Mouse (Mus musculus): ENCODE data around the gene Kif14.

The Kif14 gene

DNA sequence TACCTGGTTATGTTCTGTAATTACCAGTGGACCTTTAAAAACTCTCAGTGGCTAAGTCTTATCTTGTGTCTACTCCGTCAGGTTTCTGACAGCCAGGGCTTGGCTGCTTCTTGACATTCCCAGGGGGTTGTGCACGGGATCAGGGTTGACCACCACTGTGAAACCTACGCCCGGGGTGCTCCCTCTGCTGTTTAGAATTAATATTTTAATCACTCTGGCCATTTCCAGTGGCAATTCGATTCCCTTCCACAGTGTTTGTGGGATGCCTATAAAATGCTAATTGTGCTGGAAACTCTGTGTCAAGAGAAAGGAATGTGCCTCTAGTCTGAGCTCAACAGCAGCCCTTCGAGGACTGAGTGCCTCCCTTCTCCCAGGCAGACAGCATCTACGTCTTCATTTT lies 89.7 kb downstream of the Kif14 start:
- in situ Hi-C loops (cut with MseI, MboI): loop anchor here in 1 of 2 experiments (25.0 kb wide), 1 partner anchor 656 kb away; no protein-coding TSS in a partner anchor

DNA sequence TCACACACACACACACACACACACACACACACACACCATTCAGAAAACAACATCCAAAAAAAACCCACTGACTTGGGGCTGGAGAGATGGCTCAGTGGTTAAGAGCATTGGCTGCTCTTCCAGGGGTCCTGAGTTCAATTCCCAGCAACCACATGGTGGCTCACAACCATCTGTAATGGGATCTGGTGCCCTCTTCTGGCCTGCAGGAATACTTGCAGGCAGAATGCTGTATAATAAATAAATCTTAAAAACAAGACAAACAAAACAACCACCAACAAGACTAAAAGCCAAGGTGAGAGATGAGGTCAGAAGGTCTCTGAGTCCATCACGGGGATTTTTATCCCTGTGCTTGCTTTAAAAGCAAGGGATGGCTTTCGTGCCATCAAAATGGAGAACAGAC lies 90.5 kb downstream of the Kif14 start:
- in situ Hi-C loops (cut with MseI, MboI): loop anchor here in 1 of 2 experiments (25.0 kb wide), 1 partner anchor 656 kb away; no protein-coding TSS in a partner anchor

DNA sequence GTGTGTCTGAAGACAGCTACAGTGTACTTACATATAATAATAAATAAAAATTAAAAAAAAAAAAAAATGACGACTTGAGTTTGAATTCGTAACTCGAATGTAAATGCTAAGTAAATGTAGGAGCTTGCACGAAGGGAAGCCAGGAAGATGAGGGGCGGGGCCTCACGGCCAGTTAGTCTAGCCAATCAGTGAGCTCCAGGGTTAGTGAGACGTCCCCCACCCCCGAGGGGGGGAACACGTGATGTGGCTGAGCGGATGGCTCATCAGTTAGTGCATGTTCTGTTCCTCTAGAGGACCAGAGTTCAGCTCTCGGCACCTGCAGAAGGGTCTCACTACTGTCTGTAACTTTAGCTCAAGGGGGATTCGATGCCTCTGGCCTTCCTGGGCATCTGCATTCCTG lies 91.3 kb downstream of the Kif14 start:
- in situ Hi-C loops (cut with MseI, MboI): loop anchor here in 1 of 2 experiments (25.0 kb wide), 1 partner anchor 655 kb away; no protein-coding TSS in a partner anchor

DNA sequence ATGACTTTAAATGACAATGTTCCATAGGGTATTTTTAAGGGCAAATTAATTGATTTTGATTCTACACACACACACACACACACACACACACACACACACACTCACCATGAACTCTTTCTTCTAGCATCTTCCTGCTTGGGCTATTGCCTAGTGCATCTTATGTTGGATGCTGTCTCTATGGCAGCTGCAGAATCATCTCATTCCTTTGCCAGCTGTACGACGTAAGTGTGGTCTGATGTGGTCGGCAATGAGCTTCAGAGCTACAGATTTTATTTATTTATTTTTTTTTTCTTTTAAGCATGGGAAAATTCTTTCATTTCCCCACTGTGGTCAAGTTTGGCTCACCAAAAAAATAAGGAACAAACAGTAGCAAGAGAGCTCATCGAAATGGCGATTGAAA lies 92.6 kb downstream of the Kif14 start:
- in situ Hi-C loops (cut with MseI, MboI): loop anchor here in 1 of 2 experiments (25.0 kb wide), 1 partner anchor 654 kb away; no protein-coding TSS in a partner anchor

DNA sequence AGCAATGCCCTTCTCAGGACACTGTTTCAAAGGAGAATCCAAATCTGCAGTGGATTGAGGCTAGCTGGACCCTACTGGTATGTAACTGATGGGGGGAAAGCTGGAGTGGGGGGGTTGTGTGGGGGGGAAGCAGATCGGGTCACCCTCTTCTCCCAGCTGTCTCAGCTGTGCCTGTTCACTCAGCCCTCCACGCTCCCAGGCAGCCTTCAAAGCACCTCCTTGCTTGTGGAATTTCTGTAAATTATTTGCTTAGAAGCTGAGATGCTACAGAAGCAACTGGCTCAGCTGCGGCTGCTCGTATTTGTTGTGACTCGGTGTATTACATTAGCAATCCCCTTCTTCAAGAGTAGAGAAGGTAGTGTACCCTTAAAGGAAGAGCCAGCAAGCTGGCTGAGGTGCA lies 93.1 kb downstream of the Kif14 start:
- in situ Hi-C loops (cut with MseI, MboI): loop anchor here in 1 of 2 experiments (25.0 kb wide), 1 partner anchor 653 kb away; no protein-coding TSS in a partner anchor

DNA sequence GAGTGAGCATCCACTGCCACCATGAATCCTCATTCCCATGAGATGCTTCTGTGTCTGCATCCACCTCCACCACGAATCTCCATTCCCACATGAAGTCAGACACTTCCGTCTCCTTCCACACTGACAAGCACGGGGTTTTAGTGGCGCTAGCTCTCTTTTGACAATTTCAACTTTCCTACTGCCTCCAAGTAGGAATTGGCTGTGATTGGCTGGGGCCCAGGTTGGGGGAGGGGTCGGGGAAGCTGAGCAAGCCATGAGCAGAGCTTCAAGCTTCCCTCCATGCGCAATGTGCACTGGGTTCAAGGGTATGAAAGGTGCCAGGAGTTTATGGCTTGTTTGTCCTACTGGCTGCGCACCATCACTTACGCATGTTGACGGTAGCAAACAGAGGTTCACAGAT lies 93.6 kb downstream of the Kif14 start:
- in situ Hi-C loops (cut with MseI, MboI): loop anchor here (10.0 to 25.0 kb wide), 2 partner anchors 185 to 653 kb away; no protein-coding TSS in a partner anchor

DNA sequence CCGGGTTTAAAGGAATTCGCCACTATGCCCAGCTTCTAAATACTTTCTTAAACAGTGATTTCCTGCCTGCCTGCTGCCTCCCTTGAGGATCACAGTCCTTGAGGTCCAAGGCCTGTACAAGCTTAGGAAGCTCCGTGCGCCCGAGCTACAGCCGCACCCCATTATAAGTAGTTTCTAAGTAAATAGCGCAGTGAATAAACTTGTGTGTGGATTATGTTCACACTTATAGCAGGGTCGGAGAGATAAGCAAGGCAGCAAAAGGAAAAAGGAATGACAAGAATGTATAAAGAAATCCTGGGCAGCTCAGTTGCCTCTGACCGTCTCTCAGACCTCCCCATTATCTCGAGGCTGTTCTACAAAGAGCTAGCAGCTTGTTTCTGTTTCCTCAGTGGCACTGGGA lies 95.7 kb downstream of the Kif14 start:
- in situ Hi-C loops (cut with MseI, MboI): loop anchor here (10.0 to 25.0 kb wide), 2 partner anchors 183 to 650 kb away; no protein-coding TSS in a partner anchor

DNA sequence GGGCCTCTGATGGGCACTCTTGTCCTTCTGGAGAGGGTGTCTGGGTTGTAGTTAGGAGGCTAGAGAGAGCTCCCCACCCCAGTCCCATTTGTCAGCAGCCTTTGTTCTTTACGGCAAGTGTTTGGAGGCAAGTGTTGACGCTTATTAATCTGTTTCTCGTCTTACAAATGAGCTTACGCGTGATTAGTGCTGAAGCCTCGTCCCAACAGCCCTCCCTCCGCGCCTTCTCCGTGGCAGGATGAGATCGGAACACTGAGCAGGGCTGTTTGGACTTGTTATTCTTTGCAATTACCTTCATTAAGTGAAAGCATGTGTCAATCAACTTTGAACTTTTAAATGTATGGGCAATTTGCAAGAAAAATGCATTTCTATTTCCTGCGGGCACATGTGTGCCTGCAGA lies 97.0 kb downstream of the Kif14 start:
- in situ Hi-C loops (cut with MseI, MboI): loop anchor here (10.0 to 25.0 kb wide), 2 partner anchors 182 to 649 kb away; no protein-coding TSS in a partner anchor

DNA sequence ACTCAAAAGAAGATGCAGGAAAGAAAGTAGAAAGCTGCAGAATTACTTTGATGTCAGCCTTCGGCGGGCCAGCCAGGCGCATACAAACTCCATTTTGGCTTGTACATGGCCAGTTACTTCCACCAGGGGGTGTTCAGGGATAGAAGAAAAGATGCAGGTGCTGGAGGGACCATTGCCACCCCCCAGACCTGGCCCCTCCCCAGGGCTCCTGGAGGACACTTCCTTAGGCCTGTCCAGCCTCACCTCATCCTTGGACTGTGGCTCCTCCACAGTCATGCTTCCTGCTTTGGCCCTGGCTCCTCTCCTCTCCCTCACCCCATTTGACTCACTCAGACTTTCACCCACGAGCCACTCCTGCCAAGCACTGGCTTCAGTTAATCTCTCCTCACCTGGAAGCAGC lies 98.8 kb downstream of the Kif14 start:
- in situ Hi-C loops (cut with MseI, MboI): loop anchor here (10.0 to 25.0 kb wide), 2 partner anchors 180 to 647 kb away; no protein-coding TSS in a partner anchor

DNA sequence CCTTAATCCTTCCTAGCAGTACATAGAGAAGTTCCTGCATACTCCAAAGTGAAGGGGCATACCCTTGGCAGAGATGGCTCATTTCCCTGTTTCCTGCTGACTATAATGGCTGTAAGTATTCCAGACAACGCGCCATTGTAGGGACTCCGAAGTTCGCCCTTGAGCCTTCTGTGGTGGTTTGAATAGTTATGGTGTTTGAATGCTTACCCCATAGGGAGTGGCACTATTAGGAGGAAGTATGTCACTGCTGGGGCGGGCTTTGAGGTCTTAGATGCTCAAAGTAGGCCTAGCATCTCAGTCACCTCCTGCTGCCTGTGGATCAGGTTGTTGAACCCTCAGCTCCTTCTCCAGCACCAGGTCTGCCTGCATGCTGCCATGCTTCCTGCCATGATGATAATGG lies 100.2 kb downstream of the Kif14 start:
- in situ Hi-C loops (cut with MseI, MboI): loop anchor here (10.0 to 25.0 kb wide), 2 partner anchors 178 to 646 kb away; no protein-coding TSS in a partner anchor

DNA sequence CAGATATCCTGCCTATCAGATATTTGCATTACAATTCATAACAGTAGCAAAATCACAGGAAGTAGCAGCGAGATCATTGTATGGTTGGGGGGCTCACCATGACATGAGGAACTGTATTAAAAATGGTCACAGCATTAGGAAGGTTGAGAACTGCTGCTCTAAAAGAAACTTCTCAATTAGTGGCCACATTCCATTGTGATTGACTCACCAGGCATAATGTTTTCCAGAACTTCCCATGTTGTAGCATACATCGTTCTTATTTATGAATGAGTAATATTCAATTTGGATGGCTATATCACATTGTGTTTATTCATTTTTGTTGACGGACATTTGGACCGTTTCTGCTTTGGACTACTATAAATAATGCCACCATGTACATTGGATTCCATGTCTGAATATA lies 101.5 kb downstream of the Kif14 start:
- in situ Hi-C loops (cut with MseI, MboI): loop anchor here (10.0 to 25.0 kb wide), 2 partner anchors 177 to 645 kb away; no protein-coding TSS in a partner anchor

DNA sequence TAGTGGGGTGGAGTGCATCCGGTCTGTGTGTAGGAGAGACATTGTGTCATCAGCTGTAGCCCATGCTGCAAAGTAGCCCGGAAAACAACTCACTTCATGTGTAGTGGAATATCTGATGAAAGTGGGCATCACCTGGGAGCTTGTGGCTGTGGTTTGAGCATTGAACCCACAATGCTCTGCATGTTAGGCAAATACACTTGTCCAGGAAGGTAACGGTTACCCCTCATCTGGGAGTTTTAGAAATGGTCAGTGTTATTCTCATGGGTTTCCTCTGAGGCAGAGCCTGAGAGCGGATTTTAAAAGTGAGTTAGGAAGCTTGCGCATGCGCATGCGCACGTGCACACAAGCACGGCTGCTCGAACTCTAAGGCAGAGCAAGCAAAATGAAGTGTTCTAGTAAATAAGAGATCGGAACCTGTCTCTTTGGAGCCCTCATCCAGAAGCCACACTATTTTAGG lies 102.6 kb downstream of the Kif14 start:
- in situ Hi-C loops (cut with MseI, MboI): loop anchor here (10.0 to 25.0 kb wide), 2 partner anchors 176 to 644 kb away; no protein-coding TSS in a partner anchor

DNA sequence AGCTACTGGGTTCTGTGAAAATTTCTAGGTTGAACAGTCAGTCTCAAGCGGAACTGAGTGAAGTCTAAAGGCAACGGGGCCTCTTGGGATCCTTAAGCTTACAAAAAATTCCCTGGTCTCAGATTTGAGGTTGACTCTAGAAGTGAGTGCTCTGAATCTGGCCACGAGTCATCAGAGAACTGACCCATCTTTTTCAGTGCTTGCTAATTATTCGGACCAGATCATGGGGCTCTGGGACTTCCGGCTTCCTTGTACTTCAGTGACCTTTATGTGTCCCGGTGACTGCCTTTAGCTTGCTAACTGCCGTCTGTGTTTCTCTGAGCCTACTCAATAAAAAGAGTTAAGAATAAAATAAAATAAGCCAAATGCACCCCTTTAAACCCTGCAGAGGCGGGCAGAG lies 103.1 kb downstream of the Kif14 start:
- in situ Hi-C loops (cut with MseI, MboI): loop anchor here (10.0 to 25.0 kb wide), 2 partner anchors 176 to 643 kb away; no protein-coding TSS in a partner anchor

DNA sequence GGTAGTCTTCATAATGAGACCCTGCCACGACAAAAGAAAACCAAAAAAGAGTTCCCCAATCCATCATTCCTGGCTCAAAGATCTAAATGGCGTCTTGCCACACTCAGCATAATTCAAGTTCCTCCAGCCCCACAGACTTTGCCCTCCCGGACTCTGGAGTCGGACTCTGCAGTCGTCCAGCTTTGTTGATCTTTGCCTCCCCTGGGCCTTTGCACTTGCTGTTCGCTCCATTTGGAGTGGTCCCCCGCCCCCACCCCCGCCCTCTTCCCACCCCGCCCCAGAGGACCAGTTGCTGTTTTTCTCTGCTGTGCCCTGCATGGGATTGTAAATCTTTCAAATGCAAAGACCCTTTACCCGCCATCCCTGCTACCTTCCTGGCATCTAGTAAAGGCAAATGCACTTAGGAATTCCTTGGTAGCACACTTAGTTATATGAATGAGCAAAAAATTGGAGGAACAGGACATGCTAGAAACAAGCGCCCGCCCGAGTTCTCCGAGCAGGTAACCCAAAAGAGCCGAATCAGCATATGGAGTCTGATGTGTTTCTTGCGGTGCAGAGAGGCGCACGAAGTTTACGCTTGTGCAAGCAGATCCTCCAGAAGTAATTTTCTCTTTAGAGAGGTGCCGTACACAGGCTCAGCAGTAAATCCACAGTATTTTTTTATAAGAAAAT lies 103.6 kb downstream of the Kif14 start:
- in situ Hi-C loops (cut with MseI, MboI): loop anchor here (10.0 to 25.0 kb wide), 2 partner anchors 175 to 643 kb away; no protein-coding TSS in a partner anchor

DNA sequence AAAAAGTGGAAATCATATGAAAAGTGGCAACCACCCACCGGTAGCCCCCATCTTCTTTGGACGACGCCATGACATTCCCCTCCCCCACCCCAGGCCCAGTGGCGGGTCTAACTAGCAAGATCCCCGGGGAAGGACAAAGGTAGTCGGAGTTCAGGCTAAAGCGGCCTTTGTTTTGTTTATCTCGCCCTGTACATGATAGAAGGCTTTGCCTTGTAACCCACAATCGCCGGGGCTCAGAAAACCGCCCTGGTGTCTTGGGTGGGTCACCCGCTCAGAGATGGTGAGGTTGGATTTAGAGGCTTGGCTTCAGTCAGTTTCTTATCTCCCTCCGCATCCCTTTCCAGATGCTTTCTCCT lies 104.1 kb downstream of the Kif14 start:
- in situ Hi-C loops (cut with MseI, MboI): loop anchor here in 1 of 2 experiments (25.0 kb wide), 1 partner anchor 642 kb away; no protein-coding TSS in a partner anchor

DNA sequence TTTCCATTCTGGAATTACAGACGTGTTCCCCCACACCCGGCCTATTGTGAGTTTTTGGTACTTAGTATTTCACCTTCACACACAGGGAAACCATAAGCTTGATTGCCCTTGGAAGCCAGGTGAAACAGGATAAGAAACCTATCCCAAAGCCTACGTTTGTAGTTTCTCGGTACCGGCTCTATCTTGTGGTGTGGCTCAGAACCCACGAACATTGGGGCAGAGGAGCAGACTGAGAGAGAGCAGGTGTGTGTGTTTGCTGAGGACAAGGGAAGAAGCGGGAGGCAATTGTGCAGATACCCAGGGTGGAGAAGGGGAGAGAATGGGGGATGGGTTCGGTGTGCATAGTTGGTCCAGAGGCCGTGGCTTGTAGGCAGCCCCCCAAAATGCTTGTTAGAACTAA lies 104.8 kb downstream of the Kif14 start:
- in situ Hi-C loops (cut with MseI, MboI): loop anchor here in 1 of 2 experiments (25.0 kb wide), 1 partner anchor 641 kb away; no protein-coding TSS in a partner anchor

DNA sequence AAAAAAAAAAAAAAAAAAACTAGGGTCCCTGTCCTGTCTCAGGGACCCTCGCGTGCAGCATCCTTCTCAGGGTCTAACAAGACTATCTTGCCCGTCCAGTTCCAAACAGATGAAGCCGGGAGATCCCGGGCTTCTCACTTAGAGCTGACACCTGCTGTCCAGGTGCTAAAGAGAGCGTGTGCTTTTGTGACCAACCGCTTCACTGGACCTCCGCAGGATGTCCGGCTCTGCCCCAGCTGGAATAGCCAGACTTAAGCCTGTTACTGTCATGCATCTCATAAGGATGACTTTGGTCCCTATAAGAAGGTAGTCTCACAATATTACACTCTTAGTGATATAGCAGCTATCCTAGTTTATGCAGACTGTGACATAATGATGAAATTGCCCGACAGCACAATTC lies 105.4 kb downstream of the Kif14 start:
- in situ Hi-C loops (cut with MseI, MboI): loop anchor here in 1 of 2 experiments (25.0 kb wide), 1 partner anchor 641 kb away; no protein-coding TSS in a partner anchor

DNA sequence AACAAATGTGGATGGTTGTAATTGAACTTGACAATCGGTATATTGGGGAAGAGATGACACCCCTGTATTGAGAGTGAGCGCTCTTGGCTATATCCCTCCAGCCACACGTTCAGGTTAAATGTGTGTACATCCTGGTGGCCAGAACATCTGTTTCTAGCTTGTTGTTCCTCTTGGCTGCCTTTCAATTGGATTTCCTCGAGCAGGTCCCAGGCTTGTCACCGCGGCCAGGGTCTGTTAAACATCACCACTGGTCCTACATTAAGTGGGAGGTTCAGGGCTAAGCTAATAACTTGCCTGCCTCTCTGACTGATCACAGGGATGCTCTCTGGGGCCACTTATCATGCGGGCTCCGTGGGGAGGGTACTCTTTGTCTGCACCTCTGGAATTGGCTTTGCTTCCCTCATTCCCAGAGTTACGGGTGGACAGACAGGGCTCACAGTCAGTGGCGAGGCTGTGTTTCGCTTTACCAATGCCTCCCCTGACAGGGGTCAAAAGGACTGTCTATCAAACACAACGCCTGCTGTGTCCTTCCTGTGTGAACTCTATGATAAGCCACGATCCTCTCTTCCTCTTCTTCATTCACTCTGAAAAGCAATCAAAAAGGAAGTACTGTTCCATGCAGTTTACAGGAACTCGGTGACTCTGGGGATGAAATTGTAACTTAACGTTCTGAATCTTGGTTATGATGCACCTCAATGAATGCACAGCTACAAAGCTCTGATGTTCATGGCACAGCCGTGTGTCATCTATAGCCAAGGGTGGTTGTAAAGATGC lies 111.9 kb downstream of the Kif14 start:
- in situ Hi-C loops (cut with MseI, MboI): no loop called here

DNA sequence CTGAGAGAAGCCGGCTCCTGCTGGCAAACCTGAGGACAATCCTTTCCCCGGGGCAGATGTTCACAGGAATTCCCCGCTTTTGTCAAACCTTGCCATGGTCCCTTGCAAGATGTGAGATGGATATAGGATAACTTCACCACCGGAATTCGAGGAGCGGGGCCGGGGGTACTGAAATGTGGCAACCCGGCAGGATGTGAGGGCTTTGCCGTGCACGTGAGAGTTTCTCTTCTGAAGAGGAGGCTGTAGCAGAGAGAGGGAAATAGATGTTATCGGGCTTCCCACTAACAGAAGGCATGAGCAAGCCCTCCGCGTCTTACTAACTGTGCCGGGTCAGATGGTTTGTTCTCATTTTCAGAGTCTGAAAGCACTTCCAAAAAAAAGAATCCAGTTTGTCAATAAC lies 113.2 kb downstream of the Kif14 start:
- in situ Hi-C loops (cut with MseI, MboI): no loop called here

DNA sequence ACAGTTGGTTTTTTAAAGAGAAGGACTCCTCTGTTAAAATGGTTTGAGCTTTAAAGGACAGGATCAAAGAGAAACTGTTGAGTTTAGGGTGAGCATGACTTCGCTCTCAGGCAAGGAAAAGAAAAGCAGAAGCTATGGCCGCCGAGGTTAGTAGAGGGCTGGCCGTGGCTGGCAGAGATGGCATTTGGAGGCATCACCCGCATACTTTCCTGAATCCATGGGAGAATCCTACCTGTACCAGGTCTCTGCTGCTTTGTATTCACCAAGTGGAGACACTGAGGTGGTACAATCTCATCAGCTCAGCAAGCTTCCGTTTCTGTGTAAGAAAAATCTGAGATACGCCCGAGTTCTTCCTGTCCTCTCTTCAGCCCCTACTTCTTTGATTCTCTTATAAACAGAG lies 114.1 kb downstream of the Kif14 start:
- in situ Hi-C loops (cut with MseI, MboI): no loop called here

Data from mouse trophoblast stem cell (cell line).